Mouse (Mus musculus) urinary bladder, postnatal 0 days (tissue): Measurements from ENCODE around the gene Klhl40. TPM values are rescaled to one million over a fixed set of nuclear protein-coding genes. Genes with fewer than 3 reads are reported as not detected.

Source experiments
- polyA plus RNA-seq: library from polyadenylated mRNA; unstranded; fragments of >200 nt; fragmentation: Nextera tagmentation; extraction: Ambion mirVana; gene quantifications from 2 replicates; pipeline ENCODE4 v1.2.1, GENCODE M21; 2015

The Klhl40 gene
- polyA plus RNA-seq = 0.08 and 0.27 TPM in 2 replicates

GRCm38 (mm10) chr9:121777484-121778065 lies at the start of gene Klhl40:
Gene Klhl40 (plus strand): TSS chr9:121777607.

DNA sequence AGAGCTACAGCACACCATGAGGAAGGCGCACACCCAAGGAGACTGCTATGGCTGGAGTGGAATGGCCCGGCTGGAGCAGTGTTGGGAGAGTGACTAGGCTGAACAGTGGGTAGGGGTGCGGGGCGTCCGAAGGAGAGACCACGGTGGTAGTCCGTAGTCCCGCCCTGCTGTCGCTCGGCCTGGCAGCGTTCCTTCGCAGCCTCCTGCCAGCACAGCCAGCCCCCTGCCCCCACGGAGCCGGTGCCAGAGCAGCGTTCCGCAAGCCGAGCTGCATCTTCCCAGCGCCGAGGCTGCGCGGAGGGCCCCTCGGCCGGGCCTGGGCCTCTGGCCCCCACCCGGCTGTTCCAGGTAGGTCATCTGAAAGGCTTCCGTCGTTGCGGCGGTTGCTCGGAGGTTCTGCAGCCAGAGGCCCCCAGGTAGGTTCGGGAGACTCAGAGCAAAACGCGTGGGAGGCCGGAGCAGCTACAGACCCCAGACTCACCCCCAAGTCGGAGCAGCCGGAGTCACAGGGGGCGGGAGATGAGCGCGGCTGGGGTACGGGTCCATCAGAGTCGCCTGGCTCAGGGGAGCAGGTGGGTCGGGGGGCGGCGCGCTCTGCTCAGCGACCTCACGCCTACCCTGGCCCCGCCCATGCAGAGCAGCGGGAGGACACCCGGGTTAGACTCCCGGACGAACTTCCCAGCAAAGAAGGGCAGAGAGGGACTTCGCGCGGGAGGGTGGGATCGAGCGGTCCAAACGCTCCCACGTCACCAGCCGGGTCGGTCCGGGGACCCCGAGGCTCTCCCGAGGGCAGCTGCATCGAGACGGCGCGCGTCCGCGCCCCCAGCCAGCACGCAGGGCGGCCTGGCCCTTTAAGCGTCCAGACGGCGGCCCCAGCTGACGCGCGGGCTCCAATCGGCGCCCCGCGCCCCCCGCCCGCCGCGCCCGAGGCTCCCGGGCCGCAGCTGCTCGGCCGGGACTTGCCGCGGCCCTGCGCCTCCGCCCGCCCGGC lies 18.0 kb upstream of the Klhl40 start, which contains the start of gene Zfp651:
TSS of gene Zfp651 (plus strand) at position 240 of the 991 bp plus-strand sequence.

DNA sequence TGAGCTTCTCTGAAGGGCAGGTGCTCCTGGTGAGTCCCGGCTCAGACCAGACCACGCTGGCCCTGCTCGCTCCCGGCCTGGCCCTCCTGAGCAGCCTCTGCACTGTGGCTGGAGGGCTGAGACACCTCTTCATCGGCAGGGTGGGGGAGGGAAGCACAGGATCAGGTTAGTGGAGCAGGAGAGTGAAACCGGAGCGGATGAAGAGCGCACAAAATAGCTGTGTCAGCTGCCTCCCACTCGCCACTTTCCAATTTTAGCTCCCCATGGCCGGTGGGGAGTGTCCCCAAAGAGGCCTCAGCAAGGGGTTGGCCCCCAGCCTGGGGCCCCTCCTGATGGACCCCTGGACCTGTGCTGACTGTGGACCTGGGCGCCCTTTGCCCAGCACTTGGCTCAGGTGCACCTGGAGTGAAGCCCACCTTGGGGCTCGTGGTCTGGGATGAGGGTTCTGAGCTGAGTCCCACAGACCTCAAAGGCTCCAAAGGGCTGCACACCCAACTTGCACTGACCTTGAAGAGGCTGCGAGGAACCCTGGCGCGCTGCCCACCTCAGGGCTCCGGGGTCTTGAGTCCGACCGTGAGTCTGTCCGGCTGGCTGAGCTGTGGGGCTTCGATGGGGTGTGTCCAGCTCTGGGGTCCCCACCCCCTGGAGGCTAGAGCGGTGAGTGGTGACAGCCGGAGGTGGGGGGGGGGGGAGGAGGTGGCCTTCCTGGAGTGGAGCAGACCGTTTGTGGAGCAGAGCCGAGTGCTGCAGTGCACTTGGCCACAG lies 14.5 kb downstream of the Klhl40 start, which contains the start of gene Hhatl:
TSS of gene Hhatl (minus strand) at position 751 of the 765 bp plus-strand sequence.

Other genes with a start within 250 kb of the Klhl40 start
- 0.17 and 0.29 TPM in 2 replicates for gene Lyzl4, start 135.5 kb upstream of the Klhl40 start, polyA plus RNA-seq
- 0.77 and 1.1 TPM in 2 replicates for gene Vipr1, start 134.9 kb upstream of the Klhl40 start, polyA plus RNA-seq
- 5.8 and 6.1 TPM in 2 replicates for gene Sec22c, start 72.1 kb upstream of the Klhl40 start, polyA plus RNA-seq
- gene Ss18l2, start 67.3 kb upstream of the Klhl40 start, polyA plus RNA-seq = 113 and 114 TPM in 2 replicates
- 29.6 and 37.6 TPM in 2 replicates for gene Nktr, start 58.4 kb upstream of the Klhl40 start, polyA plus RNA-seq
- 21.2 and 21.4 TPM in 2 replicates for gene Zfp651, start 18.3 kb upstream of the Klhl40 start, polyA plus RNA-seq
- gene Hhatl, start 14.9 kb downstream of the Klhl40 start, polyA plus RNA-seq = 4.2 and 4.6 TPM in 2 replicates
- 0.16 and 0.33 TPM in 2 replicates for gene Ccdc13, start 61.9 kb downstream of the Klhl40 start, polyA plus RNA-seq
- 265 and 303 TPM in 2 replicates for gene Higd1a, start 80.8 kb downstream of the Klhl40 start, polyA plus RNA-seq
- 0.37 and 0.44 TPM in 2 replicates for gene Ackr2, start 120.7 kb downstream of the Klhl40 start, polyA plus RNA-seq
- 0.06 TPM in 1 of 2 replicates, not detected in the other for gene Cyp8b1, start 138.7 kb downstream of the Klhl40 start, polyA plus RNA-seq
- gene Fam198a, start 173.4 kb downstream of the Klhl40 start, polyA plus RNA-seq = 4.8 and 5.6 TPM in 2 replicates
- 6.6 and 7.4 TPM in 2 replicates for gene Pomgnt2, start 219.5 kb downstream of the Klhl40 start, polyA plus RNA-seq